Mouse (Mus musculus) ovary, postnatal 36 days (tissue): ENCODE measurements around the gene Piga.

Experiments used
- DNase-seq: peaks from one replicate; pipeline ENCODE4 v3.0.0; 2022; ENCODE audit warnings: low spot score, mixed read lengths

The Piga gene

GRCm38 (mm10) chrX:164419471-164419939, at the start of gene Piga:
Gene Piga, plus strand, starts transcription at chrX:164419787.
- peak; percentile 86 for DNase-seq

GRCm38 (mm10) chrX:164370576-164370975, 49.0 kb upstream of the Piga start:
- no peak for DNase-seq

GRCm38 (mm10) chrX:164373081-164373480, 46.5 kb upstream of the Piga start, which contains the start of gene Vegfd:
Gene Vegfd, plus strand, starts transcription at chrX:164373378.
- peak; percentile 8 for DNase-seq

GRCm38 (mm10) chrX:164374586-164374985, 45.0 kb upstream of the Piga start:
- DNase-seq: no peak

GRCm38 (mm10) chrX:164379721-164380120, 39.9 kb upstream of the Piga start:
- DNase-seq: no peak

GRCm38 (mm10) chrX:164381618-164382408, 37.8 kb upstream of the Piga start:
- peak; percentile 84 for DNase-seq

- no peak for DNase-seq
Observed at GRCm38 (mm10) chrX:164394091-164394490, 25.5 kb upstream of the Piga start.

- no peak for DNase-seq
Observed at GRCm38 (mm10) chrX:164398456-164398855, 21.1 kb upstream of the Piga start.

- no peak for DNase-seq
Observed at GRCm38 (mm10) chrX:164405080-164405649, 14.4 kb upstream of the Piga start.

- DNase-seq: no peak
Observed at GRCm38 (mm10) chrX:164406133-164407022, 13.2 kb upstream of the Piga start.

- DNase-seq: no peak
Observed at GRCm38 (mm10) chrX:164408301-164408927, 11.2 kb upstream of the Piga start.

GRCm38 (mm10) chrX:164410562-164410961, 9.0 kb upstream of the Piga start:
- no peak for DNase-seq

GRCm38 (mm10) chrX:164416803-164417202, 2.8 kb upstream of the Piga start:
- DNase-seq: no peak

- no peak for DNase-seq
Observed at GRCm38 (mm10) chrX:164418008-164418407, 1.6 kb upstream of the Piga start.

- DNase-seq: no peak
Observed at GRCm38 (mm10) chrX:164419955-164420354, 368 bp downstream of the Piga start.

GRCm38 (mm10) chrX:164420518-164420917, 931 bp downstream of the Piga start:
- no peak for DNase-seq

- DNase-seq: no peak
Observed at GRCm38 (mm10) chrX:164424821-164425220, 5.2 kb downstream of the Piga start.

GRCm38 (mm10) chrX:164427295-164427694, 7.7 kb downstream of the Piga start:
- DNase-seq: no peak

GRCm38 (mm10) chrX:164428224-164428623, 8.6 kb downstream of the Piga start:
- DNase-seq: no peak

GRCm38 (mm10) chrX:164430621-164431020, 11.0 kb downstream of the Piga start:
- no peak for DNase-seq

- DNase-seq: no peak
Observed at GRCm38 (mm10) chrX:164431133-164431532, 11.5 kb downstream of the Piga start.

GRCm38 (mm10) chrX:164431541-164431940, 12.0 kb downstream of the Piga start:
- DNase-seq: no peak
